Mouse (Mus musculus): ENCODE measurements around the gene 4632433K11Rik.
A peak's percentile ranks its signal among the peaks of the same experiment; 100 is the strongest.
"Not testable (repeated sequence)": the region's sequence is repeated elsewhere in the genome, so short reads cannot be mapped to it uniquely, and the experiment has no call there.

4632433K11Rik gene

DNA sequence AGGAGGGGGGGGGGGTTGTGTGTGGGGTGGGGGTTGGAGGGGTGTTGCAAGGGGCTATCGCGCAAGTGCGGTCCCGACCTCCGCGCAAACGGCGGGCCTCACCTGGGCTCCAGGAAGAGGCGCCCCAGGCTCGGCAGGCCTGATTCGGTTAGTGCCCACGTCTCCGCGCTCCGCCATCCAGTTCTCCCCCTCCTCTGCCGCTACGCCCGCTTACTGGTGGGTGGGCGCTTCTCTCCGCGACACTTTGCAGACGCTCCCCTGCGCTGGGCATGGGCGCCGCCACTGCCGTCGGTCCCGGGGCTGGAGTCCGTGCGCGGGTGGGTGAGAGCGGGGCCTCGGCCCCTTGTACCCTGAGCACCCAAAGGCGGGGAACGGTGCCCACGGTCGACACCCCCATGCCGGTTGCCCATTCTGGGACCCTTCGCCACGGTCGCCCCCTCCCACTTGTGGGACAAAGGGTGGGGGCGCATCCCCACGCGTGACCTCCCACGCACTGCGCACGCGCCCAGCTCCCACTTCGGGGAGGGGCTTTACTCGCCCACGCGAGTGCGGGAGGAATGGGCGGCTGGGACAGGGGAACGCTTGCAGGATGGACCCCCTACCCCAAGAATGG lies 22.8 kb downstream of the 4632433K11Rik start:
- peak; percentile 28 for DNase-seq (ENCODE audit: low spot score)

DNA sequence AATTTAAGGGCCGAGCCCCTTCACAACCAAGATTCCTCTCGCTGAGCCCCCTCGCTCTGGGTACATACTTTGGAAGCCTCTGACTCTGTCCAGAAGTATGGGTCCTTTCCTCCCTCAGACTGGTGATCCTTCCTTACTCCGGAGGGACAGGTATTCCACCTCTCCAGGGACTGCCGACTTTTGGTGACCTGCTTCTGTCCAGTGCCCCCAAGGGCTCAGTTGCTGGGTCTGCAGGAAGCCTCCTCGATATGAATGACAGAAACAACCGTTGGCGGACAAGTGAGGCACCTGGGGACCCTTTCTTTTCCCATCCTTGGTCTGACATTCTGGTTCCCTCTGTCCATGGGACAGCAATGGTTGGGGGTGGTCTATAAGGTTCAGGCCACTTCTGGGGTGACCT lies 23.5 kb downstream of the 4632433K11Rik start:
- no peak for DNase-seq (ENCODE audit: low spot score)

DNA sequence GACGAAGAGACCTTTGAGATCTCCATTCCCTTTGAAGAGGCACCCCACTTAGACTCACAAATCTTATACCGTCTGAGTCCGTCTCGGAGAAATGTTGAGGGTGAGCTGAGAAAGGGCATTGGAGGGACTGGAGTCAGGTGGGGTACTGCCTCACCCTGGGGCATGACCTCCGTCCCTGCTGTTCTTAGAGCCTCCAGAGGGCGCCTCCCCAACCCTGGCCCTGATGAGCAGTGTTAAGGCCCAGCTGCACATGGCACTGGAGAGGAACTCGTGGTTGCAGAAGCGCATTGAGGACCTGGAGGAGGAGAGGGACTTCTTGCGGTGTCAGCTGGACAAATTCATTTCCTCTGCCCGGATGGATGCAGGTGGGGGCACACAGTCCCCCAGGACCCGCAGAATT lies 23.9 kb downstream of the 4632433K11Rik start:
- DNase-seq (ENCODE audit: low spot score): peak; percentile 23

DNA sequence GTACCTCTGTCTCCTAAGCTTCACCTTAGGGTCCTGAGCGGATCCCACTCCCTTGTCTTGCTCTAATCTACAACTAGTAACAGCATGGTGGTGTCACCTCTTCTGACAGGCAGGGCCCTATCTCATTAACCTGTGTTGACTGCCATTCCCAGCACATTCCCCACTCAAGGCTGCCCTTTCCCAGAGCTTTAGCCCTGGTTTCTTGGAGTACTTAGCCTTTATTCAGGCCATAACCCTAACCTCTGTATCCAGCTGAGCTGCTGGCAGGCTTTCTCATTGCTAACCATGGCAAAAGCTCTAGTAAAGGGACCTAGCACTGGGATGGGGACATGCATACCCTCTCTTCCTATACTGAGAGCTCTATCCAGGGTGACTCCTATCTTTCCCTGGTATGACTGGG lies 24.7 kb downstream of the 4632433K11Rik start:
- no peak for DNase-seq (ENCODE audit: low spot score)

DNA sequence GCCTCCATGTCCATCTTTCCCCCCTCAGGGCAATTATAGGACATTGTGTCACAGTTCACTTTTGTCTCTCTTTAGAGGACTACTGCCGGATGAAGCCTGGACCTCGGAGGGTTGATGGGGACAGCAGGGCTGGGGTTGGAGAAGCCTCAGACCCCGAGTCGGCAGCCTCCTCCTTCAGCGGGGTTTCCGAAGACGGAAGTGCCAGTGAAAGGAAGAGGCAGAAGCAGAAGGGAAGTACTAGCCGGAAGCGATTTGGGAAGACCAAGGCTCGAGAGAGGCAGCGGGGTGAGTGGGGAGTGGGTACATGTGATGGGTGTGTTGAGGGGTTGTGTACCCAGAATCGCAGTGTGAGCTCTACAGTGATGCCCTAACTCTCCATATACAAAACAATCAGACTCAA lies 25.5 kb downstream of the 4632433K11Rik start:
- DNase-seq (ENCODE audit: low spot score): no peak

DNA sequence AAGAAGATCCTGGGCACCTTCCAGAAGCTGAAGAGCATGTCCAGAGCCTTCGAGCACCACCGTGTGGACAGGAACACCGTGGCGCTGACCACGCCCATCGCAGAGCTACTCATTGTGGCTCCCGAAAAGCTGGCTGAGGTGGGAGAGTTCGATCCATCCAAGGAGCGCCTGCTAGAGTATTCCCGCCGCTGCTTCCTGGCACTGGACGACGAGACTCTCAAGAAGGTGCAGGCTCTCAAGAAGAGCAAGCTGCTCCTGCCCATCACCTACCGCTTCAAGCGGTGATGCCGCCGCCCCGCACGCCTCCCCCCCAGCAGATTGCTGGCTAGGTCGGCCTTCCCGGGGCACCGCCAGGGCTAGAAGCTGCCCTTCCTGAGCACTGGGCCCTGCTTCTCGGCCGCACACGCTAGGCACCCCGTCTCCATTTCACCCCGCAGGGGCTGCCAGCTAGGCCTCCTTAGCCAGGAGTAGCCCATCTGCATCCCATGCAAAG lies 26.4 kb downstream of the 4632433K11Rik start:
- DNase-seq (ENCODE audit: low spot score): peak; percentile 90

DNA sequence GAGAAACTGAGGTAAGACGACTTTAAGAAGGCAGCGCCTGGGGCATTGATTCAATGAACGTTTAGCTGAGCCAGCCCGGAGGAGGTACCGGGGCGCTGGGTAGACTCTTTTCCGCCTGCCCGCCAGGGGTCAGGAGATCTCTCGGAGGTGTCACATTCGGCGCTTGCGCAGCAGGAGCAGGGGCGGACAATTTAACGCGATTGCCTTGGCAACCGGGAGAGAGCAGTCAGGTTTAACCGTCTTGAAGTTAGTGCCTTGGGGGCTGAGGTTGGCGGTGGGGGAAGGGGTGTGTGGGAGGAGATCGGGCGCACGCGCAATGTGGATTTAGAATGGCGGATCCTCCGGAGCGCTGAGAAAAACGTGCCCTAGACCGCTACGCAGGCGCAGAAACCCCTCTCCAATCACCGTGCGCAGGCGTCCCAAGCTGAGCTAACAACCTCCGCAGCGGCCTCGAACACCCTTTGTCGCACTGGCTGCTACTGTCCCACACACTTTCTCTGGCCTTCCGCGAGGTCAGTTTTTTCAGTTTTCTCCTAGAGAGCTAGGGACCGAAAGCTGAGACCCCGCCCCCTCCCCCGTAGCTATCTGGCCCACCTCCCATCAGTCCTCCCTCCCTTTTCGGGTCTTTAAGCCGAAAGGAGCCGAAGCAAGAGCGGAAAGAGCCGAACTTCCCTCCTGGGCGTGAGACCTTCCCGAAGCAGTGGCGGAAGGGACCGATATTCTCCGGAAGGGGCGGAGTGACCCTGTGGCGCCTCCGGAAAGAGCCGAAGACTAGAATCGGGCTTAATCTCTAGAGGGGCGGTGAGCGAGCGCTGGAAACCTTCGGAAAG lies 27.2 kb downstream of the 4632433K11Rik start:
- peak; percentile 99 for DNase-seq (ENCODE audit: low spot score)

DNA sequence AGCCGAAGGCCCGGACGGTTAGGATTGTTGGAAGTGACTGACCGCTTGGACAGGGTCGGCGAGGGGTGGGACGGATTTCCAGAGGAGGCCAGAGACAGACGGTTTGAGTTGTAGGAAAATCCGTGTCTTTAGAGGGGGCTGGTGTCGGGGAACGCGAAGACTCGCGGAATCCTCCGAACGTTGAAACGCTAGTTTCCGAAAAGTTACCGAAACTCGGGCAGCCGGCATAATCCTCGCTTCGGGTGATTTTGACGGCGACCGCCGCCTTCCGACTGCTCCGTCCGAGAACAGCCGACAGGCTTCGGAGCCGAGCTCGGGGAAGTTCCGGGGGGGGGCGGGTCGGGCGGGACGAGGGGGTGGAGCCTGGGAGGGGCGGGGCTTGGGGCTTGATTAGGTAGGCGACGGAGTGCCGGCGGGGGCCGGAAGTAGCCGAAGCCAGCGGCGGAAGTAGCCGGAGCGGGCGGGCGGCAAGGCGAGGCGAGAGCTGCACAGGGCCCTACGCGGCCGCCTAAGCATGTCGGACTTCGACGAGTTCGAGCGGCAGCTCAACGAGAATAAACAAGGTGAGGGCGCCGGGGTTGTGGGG lies 27.9 kb downstream of the 4632433K11Rik start, which contains the start of gene U2af2:
Gene U2af2, plus strand, starts transcription at position 370 of the 586 bp plus-strand sequence.
- DNase-seq (ENCODE audit: low spot score): peak; percentile 91

DNA sequence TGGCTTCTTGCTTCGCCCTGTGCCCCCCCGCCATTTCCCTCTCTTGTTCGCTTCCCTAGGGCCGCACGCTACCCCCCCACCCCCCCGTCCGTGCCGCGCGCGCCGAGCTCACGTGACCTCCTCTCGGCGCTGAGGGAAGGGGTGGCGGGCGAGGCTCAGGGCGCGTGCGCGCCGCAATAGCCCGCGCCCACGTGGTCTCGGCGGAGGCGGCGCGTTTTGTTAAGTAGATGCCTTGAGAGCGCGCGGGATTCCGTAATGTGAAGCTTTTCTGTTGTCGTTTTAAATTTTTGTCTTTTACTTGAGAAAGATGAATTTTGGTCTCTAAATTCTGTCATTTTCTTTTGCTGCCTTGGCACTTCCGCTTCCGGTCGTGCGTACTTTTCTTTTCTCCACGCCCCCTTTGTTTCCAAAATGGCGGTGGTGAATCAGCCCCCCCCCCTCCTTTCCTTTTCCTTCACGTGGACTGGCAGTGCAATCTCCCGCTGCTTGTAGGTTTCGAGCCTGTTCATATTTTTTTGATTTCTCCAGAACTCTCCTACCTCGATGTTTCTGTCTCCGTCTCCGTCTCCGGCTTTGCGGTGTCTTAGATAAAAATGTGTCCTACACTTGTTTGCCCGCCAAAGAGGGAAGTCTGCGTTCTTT lies 28.6 kb downstream of the 4632433K11Rik start:
- peak; percentile 95 for DNase-seq (ENCODE audit: low spot score)

DNA sequence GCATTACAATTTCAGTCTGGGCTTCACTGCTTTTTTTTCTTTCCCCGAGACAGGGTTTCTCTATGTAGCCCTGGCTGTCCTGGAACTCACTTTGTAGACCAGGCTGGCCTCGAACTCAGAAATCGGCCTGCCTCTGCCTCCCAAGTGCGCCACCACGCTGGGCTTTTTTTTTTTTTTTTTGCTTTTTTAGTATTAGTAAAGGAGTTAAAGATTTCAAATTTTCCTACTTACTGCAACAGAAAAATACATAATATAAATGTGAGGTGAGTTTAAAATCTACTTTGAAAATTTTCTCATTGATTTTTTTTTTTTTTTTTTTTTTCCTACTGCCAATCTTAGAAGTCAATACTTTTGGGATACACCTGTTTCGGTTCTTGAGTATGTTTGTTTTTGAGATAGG lies 31.0 kb downstream of the 4632433K11Rik start:
- DNase-seq (ENCODE audit: low spot score): no peak

DNA sequence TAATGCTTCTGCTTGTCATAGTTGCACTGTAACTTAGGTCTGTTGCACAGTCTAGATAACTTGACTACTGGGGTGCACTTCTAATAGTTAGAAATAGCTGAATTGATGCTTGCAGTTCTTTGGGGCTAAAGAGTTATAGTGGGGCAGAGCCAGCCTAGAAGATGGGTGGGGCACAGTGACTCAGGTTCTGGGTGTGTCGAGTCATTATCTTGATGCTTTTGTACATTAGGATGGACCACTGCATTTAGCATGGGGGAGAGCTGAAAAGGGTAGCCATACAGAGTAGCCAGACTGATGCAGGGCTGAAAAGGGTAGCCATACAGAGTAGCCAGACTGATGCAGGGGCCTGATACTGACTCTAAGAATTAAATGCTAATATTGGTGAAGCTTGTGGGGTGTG lies 39.7 kb downstream of the 4632433K11Rik start:
- no peak for DNase-seq (ENCODE audit: low spot score)

DNA sequence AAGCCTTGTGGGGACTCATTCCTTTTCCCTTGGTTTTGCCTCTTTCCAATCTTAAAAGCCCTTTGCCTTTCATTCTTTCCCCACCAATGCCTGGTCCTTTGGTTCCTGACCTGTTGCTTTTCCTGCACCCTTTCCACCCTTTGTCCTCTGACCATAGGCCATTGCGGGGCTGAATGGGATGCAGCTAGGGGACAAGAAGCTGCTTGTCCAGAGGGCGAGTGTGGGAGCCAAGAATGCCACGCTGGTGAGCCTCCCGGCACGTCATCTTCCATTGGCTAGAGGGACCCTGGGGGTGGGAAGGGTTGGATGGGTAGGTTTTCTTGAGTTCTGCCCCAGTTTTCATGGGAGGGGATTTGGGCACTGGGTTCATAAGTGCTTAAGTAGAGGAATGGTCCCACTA lies 41.1 kb downstream of the 4632433K11Rik start:
- DNase-seq (ENCODE audit: low spot score): no peak

DNA sequence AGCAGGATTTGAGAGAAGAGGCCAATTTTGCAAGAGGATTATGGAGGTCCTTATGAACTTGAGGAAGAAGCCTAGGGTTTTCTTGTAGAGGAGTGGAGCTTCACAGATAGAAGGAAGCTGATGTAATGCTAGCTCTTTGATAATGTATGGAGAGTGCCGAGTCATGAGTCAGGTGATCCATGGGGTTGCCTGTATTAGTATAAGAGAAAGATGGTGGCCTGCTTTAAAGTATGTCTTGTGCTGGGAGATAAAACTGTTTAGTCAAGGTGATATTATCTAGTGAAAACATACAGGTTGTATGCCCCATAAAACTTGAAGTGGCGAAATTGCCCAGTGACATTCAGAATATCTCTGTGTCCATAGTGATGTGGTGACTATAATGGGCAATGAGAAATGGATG lies 43.0 kb downstream of the 4632433K11Rik start:
- no peak for DNase-seq (ENCODE audit: low spot score)

DNA sequence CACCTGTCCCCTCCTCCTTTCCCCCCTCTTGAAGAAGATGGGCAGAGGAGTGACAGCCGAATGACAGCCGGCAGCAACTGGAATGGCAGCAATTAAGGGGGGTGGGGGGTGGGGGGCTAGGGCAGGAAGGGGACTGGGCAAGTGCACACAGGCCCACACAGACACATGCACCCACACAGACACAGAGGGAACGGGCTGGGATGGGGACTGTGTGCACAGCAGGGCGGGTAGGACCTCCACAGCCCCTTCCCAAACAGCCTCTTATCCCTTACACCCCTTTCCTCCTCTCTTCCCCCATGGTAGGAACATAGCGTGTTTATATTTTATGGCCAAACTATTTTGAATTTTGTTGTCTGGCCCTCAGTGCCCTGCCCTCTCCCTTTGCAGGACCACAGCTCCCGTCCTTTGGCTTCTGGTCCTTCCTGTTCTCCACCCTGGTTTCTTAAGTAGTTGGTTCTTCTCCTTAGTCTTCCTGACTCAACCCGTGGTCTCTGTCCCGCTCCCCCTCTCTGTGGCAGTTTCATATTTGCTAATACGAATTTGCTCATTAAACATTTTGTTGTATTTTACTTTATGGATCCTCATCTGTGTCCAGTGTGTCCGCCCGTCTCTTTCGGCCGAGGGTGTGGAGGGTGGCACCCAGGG lies 45.6 kb downstream of the 4632433K11Rik start:
- DNase-seq (ENCODE audit: low spot score): not testable (repeated sequence)

DNA sequence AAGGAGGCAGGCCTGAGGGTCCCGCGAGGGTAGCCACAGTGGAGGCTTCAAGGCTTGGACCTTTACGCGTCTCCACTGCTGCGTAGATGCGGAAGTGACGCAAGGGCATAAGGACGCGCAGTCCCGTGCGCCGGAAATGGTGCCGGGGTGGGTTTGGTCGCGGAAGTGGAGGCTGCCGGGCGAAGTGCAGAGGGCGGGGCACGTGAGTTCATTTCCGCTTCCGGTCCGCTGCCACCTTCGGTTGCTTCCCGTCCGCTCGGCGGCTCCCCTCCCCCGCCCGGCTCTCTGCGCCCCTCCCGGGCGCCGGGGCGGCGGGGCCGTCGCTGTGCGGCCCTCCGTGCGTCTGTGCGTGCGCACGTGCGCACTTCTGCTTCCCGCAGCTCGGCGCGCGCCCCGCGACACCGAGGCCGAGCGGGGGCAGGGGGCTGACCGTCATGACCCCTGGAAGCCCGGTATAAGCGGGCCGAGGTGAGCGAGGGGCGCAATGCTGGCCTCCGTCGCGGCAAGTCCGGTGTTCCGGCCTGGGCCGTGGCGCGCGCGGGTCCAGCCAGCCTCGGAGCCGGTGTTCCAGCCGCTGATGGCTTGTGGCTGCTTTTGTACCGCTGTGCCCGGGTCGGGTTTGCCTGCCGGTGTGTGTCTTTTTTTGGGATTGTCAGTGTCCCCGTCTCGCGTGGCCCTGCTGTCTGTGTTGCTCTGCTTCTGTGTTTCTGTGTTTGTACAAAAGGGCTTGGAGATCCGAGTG lies 46.3 kb downstream of the 4632433K11Rik start, which contains the start of gene Epn1:
Gene Epn1, plus strand, starts transcription at position 226 of the 742 bp plus-strand sequence.
- peak; percentile 97 for DNase-seq (ENCODE audit: low spot score)

DNA sequence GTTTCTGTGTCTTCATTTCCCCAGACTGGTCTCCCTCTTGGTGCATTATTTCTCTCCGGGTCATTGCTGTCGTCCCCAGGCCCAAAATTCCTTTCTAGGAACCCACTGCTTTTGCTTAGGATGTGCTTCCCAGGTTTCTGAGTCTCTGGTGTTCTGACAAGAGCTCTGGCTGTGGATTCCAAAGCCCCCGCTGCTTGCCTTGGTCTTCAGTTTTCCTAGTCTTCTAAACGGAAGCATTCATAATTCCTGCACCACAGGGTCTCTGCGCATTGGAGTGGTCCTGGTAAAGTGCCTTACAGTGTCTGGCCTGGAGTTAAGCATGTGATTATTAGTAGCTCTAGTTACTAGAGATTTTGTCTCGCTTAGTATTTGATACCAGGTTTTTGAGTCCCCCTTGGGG lies 46.9 kb downstream of the 4632433K11Rik start:
- DNase-seq (ENCODE audit: low spot score): peak; percentile 12

DNA sequence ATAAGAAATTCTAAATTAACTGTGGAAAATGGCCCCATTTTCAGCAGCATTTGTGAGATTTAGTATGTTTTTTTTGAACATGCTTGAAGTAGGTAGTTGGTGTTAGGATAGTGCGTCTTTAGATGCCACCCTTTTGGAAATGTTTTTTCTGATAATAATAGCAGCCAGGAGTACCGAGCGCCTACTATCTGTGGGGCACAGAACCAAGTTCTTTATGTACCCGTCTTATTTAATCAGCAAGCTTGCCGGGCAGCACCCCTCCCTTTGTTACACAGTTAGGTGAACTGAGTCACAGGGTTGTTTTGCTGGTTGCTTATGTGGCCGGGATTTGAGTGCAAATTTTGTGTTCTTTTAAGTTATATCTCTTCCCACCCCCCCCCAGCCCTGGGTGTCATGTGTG lies 47.3 kb downstream of the 4632433K11Rik start:
- DNase-seq (ENCODE audit: low spot score): no peak

DNA sequence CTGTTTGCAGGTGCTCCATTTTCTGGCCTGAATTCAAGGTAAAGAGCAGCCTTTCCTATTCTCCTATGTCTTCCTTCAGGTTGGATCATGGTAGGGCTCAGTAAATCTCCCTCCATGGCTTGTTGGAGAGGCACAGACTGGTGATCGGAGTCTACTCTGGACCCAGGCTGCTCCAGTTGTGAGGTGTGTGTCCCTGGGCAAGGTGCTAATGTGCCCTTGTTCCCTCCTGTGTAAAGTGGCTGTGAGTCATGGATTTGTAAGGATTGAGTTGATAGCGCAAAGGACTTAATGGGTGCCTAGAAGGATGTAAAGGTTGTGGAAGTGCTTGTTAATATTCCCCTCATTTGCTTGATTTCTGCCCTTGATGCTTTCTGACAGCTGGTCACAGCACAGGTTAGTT lies 48.0 kb downstream of the 4632433K11Rik start:
- no peak for DNase-seq (ENCODE audit: low spot score)

DNA sequence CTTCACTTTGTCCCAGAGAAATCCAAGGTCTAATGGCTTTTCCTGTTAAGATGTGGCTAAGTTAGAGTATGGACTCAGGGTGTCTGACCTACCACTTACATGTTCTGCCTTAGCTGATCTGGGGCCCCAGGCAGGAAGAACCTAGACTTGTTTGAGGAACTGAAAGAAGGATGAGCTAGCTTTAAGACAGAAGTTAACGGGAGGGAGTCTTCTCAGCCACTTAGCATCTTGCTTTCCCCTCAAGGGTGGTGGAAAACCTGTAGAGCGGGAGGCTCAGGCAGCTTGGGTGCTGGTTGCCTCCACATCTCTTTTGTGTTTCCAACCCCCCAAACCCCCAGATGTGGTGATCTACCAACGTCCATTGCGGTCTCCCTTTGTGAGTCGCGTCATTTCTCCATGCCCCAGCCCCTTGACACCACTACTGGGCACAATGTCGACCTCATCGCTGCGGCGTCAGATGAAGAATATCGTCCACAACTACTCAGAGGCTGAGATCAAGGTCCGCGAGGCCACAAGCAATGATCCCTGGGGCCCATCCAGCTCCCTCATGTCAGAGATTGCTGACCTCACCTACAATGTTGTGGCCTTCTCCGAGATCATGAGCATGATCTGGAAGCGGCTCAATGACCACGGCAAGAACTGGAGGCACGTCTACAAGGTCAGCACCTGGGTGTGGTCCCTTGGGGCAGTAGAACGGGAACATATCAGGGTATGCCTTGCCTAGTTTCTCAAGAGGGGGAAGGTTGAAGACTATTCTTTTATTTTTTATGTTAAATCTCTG lies 49.6 kb downstream of the 4632433K11Rik start:
- DNase-seq (ENCODE audit: low spot score): no peak

Measured in embryo, embryonic 10.5 days (tissue).